Mouse (Mus musculus): ENCODE data around the gene Dtnb. TPM values are rescaled to one million over a fixed set of nuclear protein-coding genes. Genes with fewer than 3 reads are reported as not detected.

Gene Dtnb
- polyA plus RNA-seq, 1 experiment from 2014 or later = 27.0 TPM

- Histone ChIP-seq H3K27me3 (replicated peaks; ENCODE audit: control insufficient read depth, insufficient read depth, low read length) (no peaks in the 10 kb centered on the region), H3K4me1 (replicated peaks; ENCODE audit: control insufficient read depth, insufficient read depth, low read length) (no peaks in the 10 kb centered on the region; the same call in 1 of the 2 replicates), H3K9me3 (ENCODE audit: control insufficient read depth, low read length) (no peaks in the 10 kb centered on the region), H3K4me2 (no peak overlapping the region), H3K27ac (ENCODE audit: low read depth, low read length) (no peak overlapping the region), H3K4me3 (ENCODE audit: low read depth, low read length) (no peak overlapping the region), H3K9ac (ENCODE audit: low read depth, low read length) (no peak overlapping the region), H3K36me3 (ENCODE audit: control insufficient read depth, insufficient read depth, low read length) (no peaks in the 10 kb centered on the region)
- ATAC-seq (replicated peaks; ENCODE audit: low FRiP score) (no peak), DNase-seq (ENCODE audit: low spot score) (no peak)
- 93% methylated on average over 10 of the region's 10 CpGs for WGBS
Measured at GRCm38 (mm10) chr12:3562806-3563205, 9.4 kb upstream of the Dtnb start.

- no peak for ATAC-seq (replicated peaks; ENCODE audit: low FRiP score)
- Histone ChIP-seq H3K4me1 (replicated peaks; ENCODE audit: control insufficient read depth, insufficient read depth, low read length) (no peaks in the 10 kb centered on the region; the same call in 1 of the 2 replicates), H3K9ac (ENCODE audit: low read depth, low read length) (no peak overlapping the region), H3K4me2 (no peak overlapping the region), H3K9me3 (ENCODE audit: control insufficient read depth, low read length) (no peaks in the 10 kb centered on the region), H3K36me3 (ENCODE audit: control insufficient read depth, insufficient read depth, low read length) (no peaks in the 10 kb centered on the region), H3K4me3 (ENCODE audit: low read depth, low read length) (no peak overlapping the region), H3K27me3 (replicated peaks; ENCODE audit: control insufficient read depth, insufficient read depth, low read length) (no peaks in the 10 kb centered on the region), H3K27ac (ENCODE audit: low read depth, low read length) (no peak overlapping the region)
- no peak for DNase-seq (ENCODE audit: low spot score)
- 78% methylated on average over 4 of the region's 4 CpGs for WGBS
Measured at GRCm38 (mm10) chr12:3563659-3564058, 8.5 kb upstream of the Dtnb start.

GRCm38 (mm10) chr12:3568461-3568991 lies 3.7 kb upstream of the Dtnb start:
- 65% methylated on average over 5 of the region's 5 CpGs for WGBS
- Histone ChIP-seq H3K4me2 (no peak overlapping the region), H3K4me1 (replicated peaks; ENCODE audit: control insufficient read depth, insufficient read depth, low read length) (peaks cover 4% of the 10 kb centered on the region), H3K9me3 (ENCODE audit: control insufficient read depth, low read length) (no peaks in the 10 kb centered on the region), H3K4me3 (ENCODE audit: low read depth, low read length) (no peak overlapping the region), H3K27ac (ENCODE audit: low read depth, low read length) (no peak overlapping the region), H3K9ac (ENCODE audit: low read depth, low read length) (no peak overlapping the region), H3K27me3 (replicated peaks; ENCODE audit: control insufficient read depth, insufficient read depth, low read length) (no peaks in the 10 kb centered on the region), H3K36me3 (ENCODE audit: control insufficient read depth, insufficient read depth, low read length) (no peaks in the 10 kb centered on the region)
- ATAC-seq (replicated peaks; ENCODE audit: low FRiP score) = no peak
- DNase-seq (ENCODE audit: low spot score) = no peak

GRCm38 (mm10) chr12:3570711-3571400 lies 1.3 kb upstream of the Dtnb start:
- Histone ChIP-seq H3K9ac (ENCODE audit: low read depth, low read length) (no peak overlapping the region), H3K4me2 (no peak overlapping the region), H3K36me3 (ENCODE audit: control insufficient read depth, insufficient read depth, low read length) (no peaks in the 10 kb centered on the region), H3K27ac (ENCODE audit: low read depth, low read length) (no peak overlapping the region), H3K27me3 (replicated peaks; ENCODE audit: control insufficient read depth, insufficient read depth, low read length) (no peaks in the 10 kb centered on the region), H3K4me1 (replicated peaks; ENCODE audit: control insufficient read depth, insufficient read depth, low read length) (peaks cover 7% of the 10 kb centered on the region), H3K4me3 (ENCODE audit: low read depth, low read length) (no peak overlapping the region), H3K9me3 (ENCODE audit: control insufficient read depth, low read length) (no peaks in the 10 kb centered on the region)
- DNase-seq (ENCODE audit: low spot score) (no peak), ATAC-seq (replicated peaks; ENCODE audit: low FRiP score) (no peak)
- 80% methylated on average over 4 of the region's 4 CpGs for WGBS

GRCm38 (mm10) chr12:3572581-3573397 lies 608 bp downstream of the Dtnb start:
- peaks cover 7% of the 10 kb centered on the region for H3K4me1 ChIP-seq (replicated peaks; ENCODE audit: control insufficient read depth, insufficient read depth, low read length)
- no peaks in the 10 kb centered on the region for H3K9me3 ChIP-seq (ENCODE audit: control insufficient read depth, low read length)
- peak overlapping the region; percentile 87 for H3K9ac ChIP-seq (ENCODE audit: low read depth, low read length)
- H3K27me3 ChIP-seq (replicated peaks; ENCODE audit: control insufficient read depth, insufficient read depth, low read length) = no peaks in the 10 kb centered on the region
- no peaks in the 10 kb centered on the region for H3K36me3 ChIP-seq (ENCODE audit: control insufficient read depth, insufficient read depth, low read length)
- ATAC-seq (replicated peaks; ENCODE audit: low FRiP score) (peak; percentile 73), DNase-seq (ENCODE audit: low spot score) (peak; percentile 66)
- WGBS = under 1% methylated on average over 53 of the region's 53 CpGs
- H3K4me2 ChIP-seq = peak overlapping the region; percentile 76
- H3K4me3 ChIP-seq (ENCODE audit: low read depth, low read length) = peak overlapping the region; percentile 86
- H3K27ac ChIP-seq (ENCODE audit: low read depth, low read length) = peak overlapping the region; percentile 71

GRCm38 (mm10) chr12:3573410-3573809 lies 1.2 kb downstream of the Dtnb start:
- WGBS = 39% methylated on average over 6 of the region's 6 CpGs
- Histone ChIP-seq H3K4me2 (peak overlapping the region; percentile 76), H3K27me3 (replicated peaks; ENCODE audit: control insufficient read depth, insufficient read depth, low read length) (no peaks in the 10 kb centered on the region), H3K9ac (ENCODE audit: low read depth, low read length) (peak overlapping the region; percentile 87; the same call in 1 of the 2 replicates), H3K4me3 (ENCODE audit: low read depth, low read length) (peak overlapping the region; percentile 86), H3K36me3 (ENCODE audit: control insufficient read depth, insufficient read depth, low read length) (no peaks in the 10 kb centered on the region), H3K4me1 (replicated peaks; ENCODE audit: control insufficient read depth, insufficient read depth, low read length) (peaks cover 7% of the 10 kb centered on the region), H3K27ac (ENCODE audit: low read depth, low read length) (no peak overlapping the region; the same call in 1 of the 2 replicates), H3K9me3 (ENCODE audit: control insufficient read depth, low read length) (no peaks in the 10 kb centered on the region)
- DNase-seq (ENCODE audit: low spot score) = no peak
- ATAC-seq (replicated peaks; ENCODE audit: low FRiP score) = no peak

GRCm38 (mm10) chr12:3574670-3575069 lies 2.5 kb downstream of the Dtnb start:
- Histone ChIP-seq H3K4me2 (no peak overlapping the region), H3K9me3 (ENCODE audit: control insufficient read depth, low read length) (no peaks in the 10 kb centered on the region), H3K36me3 (ENCODE audit: control insufficient read depth, insufficient read depth, low read length) (no peaks in the 10 kb centered on the region), H3K4me1 (replicated peaks; ENCODE audit: control insufficient read depth, insufficient read depth, low read length) (peaks cover 7% of the 10 kb centered on the region), H3K27ac (ENCODE audit: low read depth, low read length) (no peak overlapping the region), H3K4me3 (ENCODE audit: low read depth, low read length) (no peak overlapping the region), H3K9ac (ENCODE audit: low read depth, low read length) (no peak overlapping the region), H3K27me3 (replicated peaks; ENCODE audit: control insufficient read depth, insufficient read depth, low read length) (no peaks in the 10 kb centered on the region)
- DNase-seq (ENCODE audit: low spot score) = no peak
- 90% methylated on average over 4 of the region's 4 CpGs for WGBS
- ATAC-seq (replicated peaks; ENCODE audit: low FRiP score) = no peak

GRCm38 (mm10) chr12:3579958-3580530 lies 7.9 kb downstream of the Dtnb start:
- ATAC-seq (replicated peaks; ENCODE audit: low FRiP score) = no peak

More at GRCm38 (mm10) chr12:3579958-3580530, 7.9 kb downstream of the Dtnb start:
- Histone ChIP-seq H3K9me3 (ENCODE audit: control insufficient read depth, low read length) (no peaks in the 10 kb centered on the region), H3K27ac (ENCODE audit: low read depth, low read length) (no peak overlapping the region), H3K4me1 (replicated peaks; ENCODE audit: control insufficient read depth, insufficient read depth, low read length) (0 out of 2 replicates have a peak, but pooled peaks cover 3% of the 10 kb centered on the region), H3K4me3 (ENCODE audit: low read depth, low read length) (no peak overlapping the region), H3K4me2 (no peak overlapping the region), H3K36me3 (ENCODE audit: control insufficient read depth, insufficient read depth, low read length) (no peaks in the 10 kb centered on the region), H3K9ac (ENCODE audit: low read depth, low read length) (no peak overlapping the region), H3K27me3 (replicated peaks; ENCODE audit: control insufficient read depth, insufficient read depth, low read length) (no peaks in the 10 kb centered on the region)
- DNase-seq (ENCODE audit: low spot score) = no peak
- WGBS = 33% methylated on average over 2 of the region's 2 CpGs

All from liver, embryonic 11.5 days (tissue).